Mouse (Mus musculus) intestine, embryonic 16.5 days (tissue): Measurements from ENCODE around the gene Gm45837. TPM values are rescaled to one million over a fixed set of nuclear protein-coding genes. Genes with fewer than 3 reads are reported as not detected.

ENCODE experiments used
- ATAC-seq: fragments of 200-750 bp; cut with Nextera tagmentation; 2 replicates; pipeline ENCODE4 v1.8.0; 2017; ENCODE audit warnings: moderate TSS enrichment, moderate library complexity
- H3K27ac ChIP-seq: fragments of 300-500 bp; sonication (generic); 2 replicates; pipeline ENCODE4 v1.5.1; 2014; ENCODE audit warnings: mild to moderate bottlenecking, low read length
- H3K27me3 ChIP-seq: fragments of 300-500 bp; sonication (generic); replicated peaks from 2 replicates; pipeline ENCODE4 v1.6.1; 2014; ENCODE audit warnings: low read length, control low read depth, mixed read lengths; ENCODE audit not compliant: control insufficient read depth, insufficient read depth
- H3K36me3 ChIP-seq: fragments of 300-500 bp; sonication (generic); 2 replicates; pipeline ENCODE4 v1.6.1; 2014; ENCODE audit warnings: low read length, control low read depth; ENCODE audit not compliant: control insufficient read depth, insufficient read depth
- H3K4me1 ChIP-seq: fragments of 300-500 bp; sonication (generic); 2 replicates; pipeline ENCODE4 v1.6.1; 2014; ENCODE audit warnings: low read length, control low read depth, mixed read lengths; ENCODE audit not compliant: control insufficient read depth, insufficient read depth
- H3K4me2 ChIP-seq: fragments of 300-500 bp; sonication (generic); 2 replicates; pipeline ENCODE4 v1.6.1; 2014; ENCODE audit warnings: low read depth, low read length, control low read depth
- H3K4me3 ChIP-seq: fragments of 300-500 bp; sonication (generic); 2 replicates; pipeline ENCODE4 v1.5.1; 2014; ENCODE audit warnings: mild to moderate bottlenecking, low read length
- H3K9ac ChIP-seq: fragments of 300-500 bp; sonication (generic); 2 replicates; pipeline ENCODE4 v1.6.1; 2014; ENCODE audit warnings: low read depth, low read length
- H3K9me3 ChIP-seq: fragments of 300-500 bp; sonication (generic); 2 replicates; pipeline ENCODE4 v1.6.1; 2016; ENCODE audit warnings: low read length, control low read depth; ENCODE audit not compliant: control insufficient read depth
- WGBS: fragments of 180-500 bp; shearing (Covaris S2); extraction: QIAGEN DNeasy Blood & Tissue Kit; methylation state at CpG from one replicate; pipeline ENCODE4 v1.1.7; 2014; 5-methylcytosine and 5-hydroxymethylcytosine counted together
- polyA plus RNA-seq: library from polyadenylated mRNA; unstranded; fragments of >200 nt; fragmentation: Nextera tagmentation; extraction: Ambion mirVana; gene quantifications from 2 replicates; pipeline ENCODE4 v1.2.1, GENCODE M21; 2015

Gene Gm45837
- polyA plus RNA-seq, 1 experiment from 2014 or later, result not detected

DNA sequence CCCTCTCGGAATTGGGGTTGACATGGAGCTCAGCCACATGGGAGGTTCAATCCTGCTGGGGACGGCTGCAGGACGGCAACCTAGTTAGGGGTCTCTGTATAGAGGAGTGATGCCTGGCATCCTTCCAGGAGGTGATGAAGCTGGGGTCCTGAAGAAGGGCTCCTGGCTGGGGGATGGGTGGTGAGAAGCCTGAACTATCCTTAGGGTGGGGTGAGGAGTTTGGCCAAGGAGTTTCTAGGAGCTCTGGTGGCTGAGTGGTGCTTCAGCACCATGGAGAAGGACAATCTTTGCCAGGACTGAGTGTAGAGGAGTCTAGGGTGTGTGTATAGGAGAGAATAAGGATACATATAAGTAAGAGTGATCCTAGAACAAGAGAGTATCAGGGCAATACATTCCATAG lies 11.4 kb downstream of the Gm45837 start:
- Histone ChIP-seq H3K4me2 (no peak overlapping the region), H3K9ac (no peak overlapping the region), H3K27me3 (peaks cover 6% of the 10 kb centered on the region; the same call in 1 of the 2 replicates), H3K36me3 (no peaks in the 10 kb centered on the region), H3K4me1 (no peaks in the 10 kb centered on the region), H3K9me3 (no peaks in the 10 kb centered on the region), H3K4me3 (no peak overlapping the region), H3K27ac (no peak overlapping the region)
- no peak; the same call in 1 of the 2 replicates for ATAC-seq
- 39% methylated on average over 3 of the region's 3 CpGs for whole genome bisulfite sequencing

DNA sequence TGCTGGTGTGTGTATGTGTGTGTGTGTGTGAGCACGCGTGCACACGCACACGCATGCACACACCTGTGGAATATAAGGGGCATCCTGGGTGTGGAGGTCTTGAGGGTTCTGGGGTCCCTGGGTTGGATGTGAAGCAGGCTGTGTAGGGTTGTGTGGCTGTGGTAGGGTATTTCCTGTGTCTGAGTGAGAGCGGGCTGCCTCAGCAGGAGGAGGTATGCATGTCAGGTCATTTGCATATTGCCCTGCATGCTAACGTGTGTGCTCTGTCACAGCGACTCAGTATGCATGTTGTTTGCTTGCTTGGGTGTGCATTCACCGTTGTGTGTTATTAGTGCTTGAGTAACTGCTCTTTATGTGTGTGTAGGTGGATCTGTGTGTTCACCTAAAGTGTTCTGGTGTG lies 12.0 kb downstream of the Gm45837 start:
- no peak overlapping the region for H3K4me3 ChIP-seq
- H3K36me3 ChIP-seq, result no peaks in the 10 kb centered on the region
- H3K27me3 ChIP-seq, result peaks cover 6% of the 10 kb centered on the region; the same call in 1 of the 2 replicates
- no peak overlapping the region for H3K27ac ChIP-seq
- ATAC-seq, result no peak
- no peaks in the 10 kb centered on the region for H3K4me1 ChIP-seq
- no peaks in the 10 kb centered on the region for H3K9me3 ChIP-seq
- H3K9ac ChIP-seq, result no peak overlapping the region
- no peak overlapping the region for H3K4me2 ChIP-seq
- WGBS, result 85% methylated on average over 8 of the region's 8 CpGs

DNA sequence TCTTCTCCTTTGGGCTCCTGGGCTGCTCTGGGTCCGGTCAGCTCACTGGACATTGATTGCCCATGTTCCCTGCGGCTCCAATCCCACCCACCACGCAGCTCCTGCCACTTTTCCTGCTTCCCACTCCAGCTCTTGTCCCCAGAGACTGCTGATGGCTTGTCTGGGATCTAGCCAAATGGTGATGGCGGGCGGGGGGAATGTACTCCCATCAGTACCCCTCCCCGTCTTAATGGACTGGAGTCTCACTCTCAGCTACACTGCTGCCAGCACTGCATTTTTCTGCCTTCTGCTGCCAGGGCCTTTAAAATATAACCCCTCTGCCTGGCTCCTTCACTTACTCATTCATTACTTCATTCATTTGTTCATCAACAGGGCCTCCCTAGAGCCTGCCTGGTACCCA lies 13.3 kb downstream of the Gm45837 start:
- Histone ChIP-seq H3K9ac (no peak overlapping the region), H3K4me1 (no peaks in the 10 kb centered on the region), H3K27me3 (peaks cover 6% of the 10 kb centered on the region; the same call in 1 of the 2 replicates), H3K27ac (no peak overlapping the region), H3K9me3 (no peaks in the 10 kb centered on the region), H3K36me3 (no peaks in the 10 kb centered on the region), H3K4me3 (no peak overlapping the region), H3K4me2 (no peak overlapping the region)
- WGBS, result 57% methylated on average over 6 of the region's 6 CpGs
- no peak for ATAC-seq

DNA sequence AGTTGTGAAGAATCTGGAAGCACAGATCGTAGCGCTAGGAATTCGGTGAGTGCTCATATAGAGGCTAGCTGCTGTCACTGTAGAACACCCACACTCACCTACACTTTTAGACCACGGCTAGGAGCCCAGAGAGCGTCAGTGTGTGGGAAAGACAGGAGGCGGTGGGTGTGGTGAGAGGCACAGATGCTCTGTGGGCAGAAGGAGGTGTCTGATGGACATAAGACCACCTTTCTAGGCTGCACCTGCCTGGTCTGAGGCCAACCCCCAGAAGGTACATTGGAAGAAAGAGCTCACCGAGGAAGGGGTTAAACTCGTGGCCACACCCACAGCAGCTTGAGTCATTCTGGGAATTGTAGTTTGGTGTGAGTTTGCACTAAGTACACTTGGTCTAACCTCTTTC lies 16.0 kb downstream of the Gm45837 start:
- Histone ChIP-seq H3K9ac (no peak overlapping the region), H3K4me1 (no peaks in the 10 kb centered on the region), H3K27ac (no peak overlapping the region), H3K4me2 (no peak overlapping the region), H3K9me3 (no peaks in the 10 kb centered on the region), H3K27me3 (peaks cover 3% of the 10 kb centered on the region; the same call in 1 of the 2 replicates), H3K36me3 (no peaks in the 10 kb centered on the region), H3K4me3 (no peak overlapping the region)
- ATAC-seq, result no peak
- 71% methylated on average over 8 of the region's 8 CpGs for WGBS

DNA sequence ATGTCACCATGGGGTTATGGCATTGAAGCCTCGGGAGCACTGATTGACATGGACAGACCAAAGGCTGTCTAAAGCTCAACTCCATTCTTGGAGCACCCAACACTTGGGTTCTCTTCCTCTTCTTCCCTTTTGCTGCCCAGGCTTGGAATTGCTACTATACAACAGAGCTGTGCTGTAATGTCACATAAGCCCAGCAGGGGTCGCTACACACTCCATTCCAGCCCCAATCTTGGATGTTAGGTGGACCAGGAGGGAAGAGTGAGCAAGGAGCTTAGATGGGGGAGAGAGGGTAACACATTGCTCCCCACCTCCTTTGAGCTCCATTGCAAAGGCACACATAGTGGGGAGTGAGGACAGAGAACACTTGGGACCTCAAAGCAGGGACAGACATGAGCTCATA lies 17.1 kb downstream of the Gm45837 start:
- Histone ChIP-seq H3K27ac (no peak overlapping the region), H3K36me3 (no peaks in the 10 kb centered on the region), H3K9ac (no peak overlapping the region), H3K4me3 (no peak overlapping the region), H3K27me3 (no peaks in the 10 kb centered on the region), H3K4me1 (no peaks in the 10 kb centered on the region), H3K4me2 (no peak overlapping the region), H3K9me3 (no peaks in the 10 kb centered on the region)
- no peak for ATAC-seq
- 18% methylated on average over 2 of the region's 2 CpGs for whole genome bisulfite sequencing

DNA sequence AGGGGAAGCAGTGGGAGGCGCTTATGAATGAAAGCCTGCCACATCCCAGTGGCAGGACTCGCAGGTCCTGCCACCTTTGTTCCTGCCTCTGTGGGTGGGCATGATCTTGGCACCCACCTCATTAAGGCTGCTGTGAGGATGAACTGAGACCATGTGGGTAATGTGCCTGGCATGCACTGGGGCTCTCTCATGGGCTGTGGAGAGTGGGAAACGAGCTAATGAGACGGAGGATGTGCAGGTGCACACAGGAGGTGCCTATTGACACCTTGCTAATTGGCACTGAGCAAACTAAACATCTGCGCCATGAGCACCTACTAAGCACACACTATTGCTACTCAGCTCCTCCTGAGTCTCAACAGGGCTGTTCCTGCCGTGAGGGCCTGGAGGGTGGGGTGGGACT lies 24.4 kb downstream of the Gm45837 start:
- no peaks in the 10 kb centered on the region for H3K9me3 ChIP-seq
- H3K4me1 ChIP-seq, result no peaks in the 10 kb centered on the region
- WGBS, result 57% methylated on average over 6 of the region's 6 CpGs
- H3K4me2 ChIP-seq, result no peak overlapping the region
- H3K9ac ChIP-seq, result no peak overlapping the region
- no peaks in the 10 kb centered on the region for H3K27me3 ChIP-seq
- H3K36me3 ChIP-seq, result no peaks in the 10 kb centered on the region
- H3K4me3 ChIP-seq, result no peak overlapping the region
- no peak overlapping the region for H3K27ac ChIP-seq
- no peak for ATAC-seq

DNA sequence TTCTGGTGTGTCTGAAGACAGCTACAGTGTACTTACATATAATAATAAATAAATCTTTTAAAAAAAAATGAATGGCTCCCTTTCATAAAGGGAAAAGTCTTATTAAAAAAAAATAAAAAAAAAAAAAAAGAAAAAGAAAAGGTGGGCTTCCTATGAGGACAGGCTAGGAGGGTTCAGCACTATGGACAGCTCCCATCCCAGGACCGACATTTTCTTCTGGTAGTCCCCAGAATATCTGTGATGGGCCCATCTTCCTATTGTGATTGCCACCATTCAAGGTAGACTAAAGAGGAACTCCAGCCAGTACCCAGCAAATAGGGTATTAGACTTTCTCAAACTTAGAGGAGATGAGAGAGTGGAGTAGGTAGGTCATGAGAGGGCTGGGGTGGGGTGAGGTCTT lies 27.2 kb downstream of the Gm45837 start:
- Histone ChIP-seq H3K27me3 (no peaks in the 10 kb centered on the region; the same call in 1 of the 2 replicates), H3K4me2 (no peak overlapping the region), H3K4me1 (no peaks in the 10 kb centered on the region), H3K36me3 (no peaks in the 10 kb centered on the region), H3K9me3 (no peaks in the 10 kb centered on the region), H3K27ac (no peak overlapping the region), H3K9ac (no peak overlapping the region), H3K4me3 (no peak overlapping the region)
- ATAC-seq, result no peak
- 0% methylated on average over 1 of the region's 1 CpGs for WGBS

DNA sequence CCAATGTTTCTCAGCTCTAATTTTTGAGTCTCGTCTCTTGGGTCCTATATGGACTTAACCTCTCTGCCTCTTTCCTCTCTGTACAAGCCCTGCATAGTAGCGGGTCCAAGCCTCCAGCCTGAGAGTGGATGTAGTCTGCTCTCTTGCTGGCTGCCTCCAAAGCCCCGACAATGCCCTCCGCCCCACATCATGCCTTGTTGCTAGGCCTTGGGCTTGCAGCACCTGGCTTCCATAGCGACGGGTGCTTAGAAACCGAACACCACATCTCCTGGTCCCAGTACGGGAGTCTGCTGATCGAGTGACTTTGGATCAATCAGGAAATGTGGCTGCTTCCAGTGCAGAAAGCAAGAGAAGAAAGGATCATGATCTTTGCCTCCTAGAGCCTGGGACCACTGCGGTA lies 32.4 kb downstream of the Gm45837 start:
- H3K27ac ChIP-seq, result no peak overlapping the region
- ATAC-seq, result no peak
- H3K9me3 ChIP-seq, result no peaks in the 10 kb centered on the region
- no peaks in the 10 kb centered on the region for H3K36me3 ChIP-seq
- WGBS, result 65% methylated on average over 10 of the region's 10 CpGs
- H3K4me1 ChIP-seq, result no peaks in the 10 kb centered on the region
- no peak overlapping the region for H3K9ac ChIP-seq
- H3K4me3 ChIP-seq, result no peak overlapping the region
- H3K27me3 ChIP-seq, result no peaks in the 10 kb centered on the region; the same call in 1 of the 2 replicates
- H3K4me2 ChIP-seq, result no peak overlapping the region

DNA sequence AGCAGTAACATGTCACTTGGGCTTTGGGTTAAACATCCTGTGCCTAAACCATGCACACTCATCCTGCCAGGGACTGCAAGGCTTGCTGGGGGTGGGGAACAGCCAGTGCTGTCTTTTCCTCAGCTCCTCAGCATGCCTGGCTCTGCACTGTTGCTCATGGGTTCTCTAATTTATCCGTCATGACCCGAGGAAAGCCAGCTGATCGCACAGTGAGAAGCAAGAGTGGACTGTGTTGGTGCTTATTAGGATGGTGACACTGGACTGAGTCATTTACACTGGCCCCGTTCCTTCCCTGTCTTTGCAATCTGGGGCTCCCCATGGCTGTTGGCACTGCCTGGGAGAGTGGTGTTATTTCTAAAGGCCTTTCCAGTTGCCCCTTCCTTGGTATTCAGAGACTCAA lies 33.5 kb downstream of the Gm45837 start:
- no peak overlapping the region for H3K4me2 ChIP-seq
- H3K27ac ChIP-seq, result no peak overlapping the region
- no peaks in the 10 kb centered on the region for H3K9me3 ChIP-seq
- no peaks in the 10 kb centered on the region; the same call in 1 of the 2 replicates for H3K27me3 ChIP-seq
- H3K4me1 ChIP-seq, result no peaks in the 10 kb centered on the region
- 88% methylated on average over 4 of the region's 4 CpGs for WGBS
- no peak for ATAC-seq
- H3K36me3 ChIP-seq, result no peaks in the 10 kb centered on the region
- no peak overlapping the region for H3K4me3 ChIP-seq
- no peak overlapping the region for H3K9ac ChIP-seq

DNA sequence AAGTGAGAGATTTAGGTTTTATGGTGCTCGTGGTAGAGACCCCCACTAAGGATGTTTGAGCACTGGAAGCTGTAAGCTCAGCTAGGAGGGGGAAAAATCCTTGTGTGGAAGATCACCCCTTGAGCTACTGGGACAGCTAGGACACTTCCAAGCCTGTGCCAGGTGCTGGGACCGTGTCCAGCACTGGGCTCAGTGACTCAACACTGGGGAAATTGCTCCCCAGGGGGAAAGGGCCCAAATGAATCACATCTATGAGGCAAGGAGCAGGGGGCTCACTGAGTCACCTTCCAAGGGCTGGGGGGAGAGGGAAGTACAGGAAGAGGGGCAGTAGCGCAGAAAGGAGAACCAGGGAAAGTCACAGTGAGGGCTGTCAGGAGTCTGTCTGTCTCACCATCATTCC lies 39.2 kb downstream of the Gm45837 start:
- Histone ChIP-seq H3K9ac (no peak overlapping the region), H3K9me3 (no peaks in the 10 kb centered on the region), H3K4me1 (no peaks in the 10 kb centered on the region), H3K27ac (no peak overlapping the region), H3K36me3 (no peaks in the 10 kb centered on the region), H3K4me2 (no peak overlapping the region), H3K4me3 (no peak overlapping the region), H3K27me3 (peaks cover 17% of the 10 kb centered on the region; the same call in 1 of the 2 replicates)
- ATAC-seq, result no peak
- 39% methylated on average over 3 of the region's 3 CpGs for WGBS
